Mouse (Mus musculus) urinary bladder, postnatal 10 days (tissue): ENCODE measurements around the gene Ncor2.

Experiments used
- DNase-seq: peaks from one replicate; pipeline ENCODE4 v3.0.0; 2022; ENCODE audit warnings: low spot score

Gene Ncor2

GRCm38 (mm10) chr5:125057555-125058266, 121.3 kb downstream of the Ncor2 start:
- no peak for DNase-seq

GRCm38 (mm10) chr5:125056696-125057554, 122.1 kb downstream of the Ncor2 start:
- DNase-seq = no peak

GRCm38 (mm10) chr5:125056331-125056695, 122.7 kb downstream of the Ncor2 start:
- no peak for DNase-seq

GRCm38 (mm10) chr5:125055901-125056300, 123.1 kb downstream of the Ncor2 start:
- DNase-seq = no peak

- DNase-seq = no peak
Observed at GRCm38 (mm10) chr5:125053661-125054060, 125.4 kb downstream of the Ncor2 start.

- no peak for DNase-seq
Observed at GRCm38 (mm10) chr5:125052603-125053488, 126.2 kb downstream of the Ncor2 start.

- DNase-seq = no peak
Observed at GRCm38 (mm10) chr5:125052237-125052602, 126.8 kb downstream of the Ncor2 start.

- no peak for DNase-seq
Observed at GRCm38 (mm10) chr5:125049481-125049880, 129.5 kb downstream of the Ncor2 start.

- DNase-seq = no peak
Observed at GRCm38 (mm10) chr5:125046436-125046835, 132.6 kb downstream of the Ncor2 start.

- no peak for DNase-seq
Observed at GRCm38 (mm10) chr5:125045202-125045601, 133.8 kb downstream of the Ncor2 start.

GRCm38 (mm10) chr5:125043448-125043847, 135.6 kb downstream of the Ncor2 start:
- no peak for DNase-seq

- no peak for DNase-seq
Observed at GRCm38 (mm10) chr5:125041578-125041977, 137.4 kb downstream of the Ncor2 start.

- DNase-seq = no peak
Observed at GRCm38 (mm10) chr5:125040128-125040584, 138.9 kb downstream of the Ncor2 start.

GRCm38 (mm10) chr5:125039377-125040027, 139.5 kb downstream of the Ncor2 start:
- DNase-seq = no peak

- no peak for DNase-seq
Observed at GRCm38 (mm10) chr5:125036483-125036882, 142.5 kb downstream of the Ncor2 start.

- DNase-seq = no peak
Observed at GRCm38 (mm10) chr5:125028911-125029310, 150.1 kb downstream of the Ncor2 start.

GRCm38 (mm10) chr5:125028371-125028770, 150.6 kb downstream of the Ncor2 start:
- DNase-seq = no peak

GRCm38 (mm10) chr5:125024002-125024401, 155.0 kb downstream of the Ncor2 start:
- no peak for DNase-seq

GRCm38 (mm10) chr5:125021298-125021697, 157.7 kb downstream of the Ncor2 start:
- DNase-seq = no peak

- DNase-seq = no peak
Observed at GRCm38 (mm10) chr5:125019099-125019498, 159.9 kb downstream of the Ncor2 start.

- DNase-seq = no peak
Observed at GRCm38 (mm10) chr5:125017332-125017731, 161.7 kb downstream of the Ncor2 start.
